Comparison of ENCODE assay signal across 8 mouse cellular contexts in the genomic region with DNA sequence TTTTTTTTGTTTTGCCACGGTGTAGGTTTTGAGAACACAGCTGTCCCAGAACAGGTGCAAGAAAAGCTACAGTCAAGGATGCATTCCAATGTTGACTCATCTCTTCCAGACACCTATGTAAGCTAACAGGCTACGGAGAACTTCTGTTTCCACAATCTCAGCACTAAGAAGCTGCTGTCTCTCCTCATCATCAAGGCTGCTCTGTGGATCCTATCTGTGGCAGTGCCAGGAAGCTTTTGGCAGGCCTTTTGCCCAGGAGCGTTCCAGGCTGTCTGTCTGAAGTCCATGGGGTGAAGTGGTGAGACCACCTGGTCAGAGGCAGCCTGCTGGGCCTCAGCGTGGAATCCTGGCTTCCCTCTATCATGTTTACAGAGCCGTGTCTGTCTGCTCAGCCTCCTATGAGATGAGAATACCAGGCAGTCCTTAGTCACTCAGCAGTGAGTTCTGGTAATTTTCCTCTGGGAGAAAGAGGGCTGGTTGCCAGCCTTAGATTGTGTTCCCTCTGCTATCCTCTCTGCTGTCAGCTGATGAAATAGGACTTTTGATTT.
DNase-seq lines count a peak whose midpoint lies in the region; ATAC-seq and TF ChIP-seq lines count a peak whose summit lies in the region.

No protein-coding gene starts in this region.

- no peak for ATAC-seq in CD4-positive, CD25-positive, alpha-beta regulatory T cell, adult 4 months

- no peak for TF ChIP-seq POLR2A in thymus, adult 2 months (IDR thresholded peaks at IDR 0.05; ENCODE audit: control insufficient read depth, extremely low read depth, insufficient read depth, low read length, poor library complexity)

- no peaks in the 10 kb centered on the region for H3K9me3 ChIP-seq in heart, embryonic 10.5 days

- DNase-seq in heart, adult 11 months = peak; percentile 97
- no peak for DNase-seq in heart, embryonic 10.5 days (ENCODE audit: low spot score)
- DNase-seq in adrenal gland, adult 8-10 months = peak; percentile 71
- peak; percentile 43 for DNase-seq in gastrocnemius, postnatal 14 days
- peak; percentile 44 for DNase-seq in kidney, adult 9 months
- DNase-seq in left cerebral cortex, postnatal 4 days = peak; percentile 52
- DNase-seq in thymus, adult 2 months = no peak

- intact Hi-C loops in gastrocnemius, postnatal 14 days (cut with DNase I; ENCODE audit: low total_unique reads) = no loop called here
- intact Hi-C loops in left cerebral cortex, postnatal 4 days (cut with DNase I) = no loop called here

- no peaks in the 10 kb centered on the region for H3K36me3 ChIP-seq in heart, embryonic 10.5 days
- H3K36me3 ChIP-seq in thymus, adult 2 months (ENCODE audit: control insufficient read depth, insufficient read depth, low read length) = no peaks in the 10 kb centered on the region

- 44% methylated on average over 5 of the region's 5 CpGs for WGBS in heart, embryonic 10.5 days
- WGBS in thymus, adult 2 months = 78% methylated on average over 5 of the region's 5 CpGs

- no peak for TF ChIP-seq CTCF in thymus, adult 2 months (IDR thresholded peaks at IDR 0.05; ENCODE audit: borderline replicate concordance, control insufficient read depth, extremely low read depth, insufficient read depth, low read length, poor library complexity)

- no peaks in the 10 kb centered on the region for H3K27me3 ChIP-seq in heart, embryonic 10.5 days (ENCODE audit: insufficient read depth, poor library complexity, severe bottlenecking)
- H3K27me3 ChIP-seq in thymus, adult 2 months (ENCODE audit: control insufficient read depth, insufficient read depth, low read length) = no peaks in the 10 kb centered on the region

- H3K4me3 ChIP-seq in heart, embryonic 10.5 days = no peak overlapping the region
- no peak overlapping the region for H3K4me3 ChIP-seq in thymus, adult 2 months (ENCODE audit: control insufficient read depth, insufficient read depth, low read length)

- no peak overlapping the region for H3K27ac ChIP-seq in heart, embryonic 10.5 days
- H3K27ac ChIP-seq in thymus, adult 2 months (ENCODE audit: control insufficient read depth, insufficient read depth, low read length) = no peak overlapping the region

- no peaks in the 10 kb centered on the region for H3K4me1 ChIP-seq in heart, embryonic 10.5 days
- H3K4me1 ChIP-seq in thymus, adult 2 months (replicated peaks; ENCODE audit: control insufficient read depth, insufficient read depth, low read length) = no peaks in the 10 kb centered on the region

Comparison
In these comparisons a context has a peak if more than half of its experiments do, and no peak if none do; other contexts are left out.
1. DNase-seq: peak in heart, adult 11 months (single experiment), adrenal gland, adult 8-10 months (single experiment), gastrocnemius, postnatal 14 days (single experiment), kidney, adult 9 months (single experiment) and left cerebral cortex, postnatal 4 days (single experiment); none in heart, embryonic 10.5 days (single experiment) and thymus, adult 2 months (single experiment).